In genomic region chr6:122498661-122499060, GRCm38 (mm10) we compare ENCODE assay signal across 8 mouse cellular contexts. TPM values are rescaled to one million over a fixed set of nuclear protein-coding genes. Genes with fewer than 3 reads are reported as not detected.
DNase-seq lines count a peak whose midpoint lies in the region; ATAC-seq and TF ChIP-seq lines count a peak whose summit lies in the region.
"Had no signal": no experiment of that assay in that cellular context is flagged by ENCODE, and none has a peak within 500 bp of the region (broad histone marks: within the 10 kb centered on the region; RNA-seq: fewer than 3 reads in every experiment).

Gene Rimklb, minus strand, starts transcription at chr6:122498761.

- WGBS in stomach, embryonic 14.5 days = 74% methylated on average over 5 of the region's 5 CpGs
- 76% methylated on average over 5 of the region's 5 CpGs for WGBS in stomach, postnatal 0 days
- WGBS in forebrain, postnatal 0 days = 73% methylated on average over 5 of the region's 5 CpGs
- 84% methylated on average over 5 of the region's 5 CpGs for WGBS in limb, embryonic 10.5 days
- 79% methylated on average over 5 of the region's 5 CpGs for WGBS in lung, adult 2 months

- 0 out of 2 replicates have a peak, but pooled peaks cover 10% of the 10 kb centered on the region for H3K4me1 ChIP-seq in stomach, embryonic 14.5 days (ENCODE audit: control insufficient read depth, insufficient read depth, low read length)
- no peaks in the 10 kb centered on the region for H3K4me1 ChIP-seq in stomach, postnatal 0 days (replicated peaks; ENCODE audit: control insufficient read depth, insufficient read depth)
- 0 out of 2 replicates have a peak, but pooled peaks cover 8% of the 10 kb centered on the region for H3K4me1 ChIP-seq in forebrain, postnatal 0 days (ENCODE audit: insufficient read depth)
- peaks cover 27% of the 10 kb centered on the region for H3K4me1 ChIP-seq in limb, embryonic 10.5 days
- H3K4me1 ChIP-seq in lung, adult 2 months (ENCODE audit: control insufficient read depth, insufficient read depth, low read length) = no peaks in the 10 kb centered on the region; the same call in 1 of the 2 replicates

- H3K4me3 ChIP-seq in stomach, embryonic 14.5 days (ENCODE audit: low read depth, low read length) = no peak within 1 kb of the TSS
- H3K4me3 ChIP-seq in stomach, postnatal 0 days (ENCODE audit: low read depth, low read length) = no peak within 1 kb of the TSS
- H3K4me3 ChIP-seq in forebrain, postnatal 0 days (ENCODE audit: low read depth, low read length) = no peak within 1 kb of the TSS
- no peak within 1 kb of the TSS for H3K4me3 ChIP-seq in limb, embryonic 10.5 days
- H3K4me3 ChIP-seq in lung, adult 2 months (replicated peaks; ENCODE audit: extremely low read depth, low read depth, low read length) = no peak within 1 kb of the TSS

- H3K9me3 ChIP-seq in stomach, embryonic 14.5 days (ENCODE audit: control insufficient read depth, low read depth, low read length) = no peaks in the 10 kb centered on the region
- H3K9me3 ChIP-seq in stomach, postnatal 0 days (ENCODE audit: control insufficient read depth, low read length) = no peaks in the 10 kb centered on the region
- H3K9me3 ChIP-seq in forebrain, postnatal 0 days (ENCODE audit: low read length) = no peaks in the 10 kb centered on the region
- no peaks in the 10 kb centered on the region for H3K9me3 ChIP-seq in limb, embryonic 10.5 days (replicated peaks)

- H3K4me2 ChIP-seq in stomach, embryonic 14.5 days (replicated peaks; ENCODE audit: low read depth, low read length) = no peak within 1 kb of the TSS
- no peak within 1 kb of the TSS for H3K4me2 ChIP-seq in stomach, postnatal 0 days (replicated peaks; ENCODE audit: low read depth)
- H3K4me2 ChIP-seq in forebrain, postnatal 0 days (ENCODE audit: low read depth) = no peak within 1 kb of the TSS

- no peaks in the 10 kb centered on the region for H3K36me3 ChIP-seq in stomach, embryonic 14.5 days (ENCODE audit: control insufficient read depth, insufficient read depth, low read length)
- no peaks in the 10 kb centered on the region for H3K36me3 ChIP-seq in stomach, postnatal 0 days (ENCODE audit: control insufficient read depth, insufficient read depth, low read length)
- no peaks in the 10 kb centered on the region for H3K36me3 ChIP-seq in forebrain, postnatal 0 days (ENCODE audit: insufficient read depth)
- no peaks in the 10 kb centered on the region for H3K36me3 ChIP-seq in limb, embryonic 10.5 days

- DNase-seq in stomach, postnatal 0 days (ENCODE audit: low spot score) = no peak
- DNase-seq in forebrain, postnatal 0 days = no peak
- no peak for DNase-seq in limb, embryonic 10.5 days (ENCODE audit: low spot score)
- DNase-seq in gastrocnemius, adult 18-20 months (ENCODE audit: low spot score) = no peak
- no peak for DNase-seq in lung, adult 2 months
- DNase-seq in cerebellum, postnatal 14 days = no peak

- no peak within 1 kb of the TSS for H3K9ac ChIP-seq in stomach, embryonic 14.5 days (replicated peaks; ENCODE audit: low read depth, low read length)
- H3K9ac ChIP-seq in stomach, postnatal 0 days (ENCODE audit: low read length) = no peak within 1 kb of the TSS
- no peak within 1 kb of the TSS for H3K9ac ChIP-seq in forebrain, postnatal 0 days

- no peaks in the 10 kb centered on the region for H3K27me3 ChIP-seq in stomach, embryonic 14.5 days (ENCODE audit: control insufficient read depth, insufficient read depth, low read length)
- no peaks in the 10 kb centered on the region for H3K27me3 ChIP-seq in stomach, postnatal 0 days (ENCODE audit: control insufficient read depth, insufficient read depth, low read length)
- no peaks in the 10 kb centered on the region for H3K27me3 ChIP-seq in forebrain, postnatal 0 days (ENCODE audit: insufficient read depth, low read length)
- H3K27me3 ChIP-seq in limb, embryonic 10.5 days (ENCODE audit: low read depth, poor library complexity, severe bottlenecking) = no peaks in the 10 kb centered on the region

- no peak for TF ChIP-seq POLR2A in lung, adult 2 months (IDR thresholded peaks at IDR 0.05; ENCODE audit: borderline replicate concordance, extremely low read depth, low read depth, low read length)

- no peak for TF ChIP-seq CTCF in stomach, postnatal 0 days (IDR thresholded peaks at IDR 0.05; ENCODE audit: low read depth)
- no peak for TF ChIP-seq CTCF in forebrain, postnatal 0 days (IDR thresholded peaks at IDR 0.05; ENCODE audit: low read depth)
- no peak for TF ChIP-seq CTCF in lung, adult 2 months (IDR thresholded peaks at IDR 0.05; ENCODE audit: insufficient read depth, low read length)

- no peak within 1 kb of the TSS for H3K27ac ChIP-seq in stomach, embryonic 14.5 days (ENCODE audit: low read length)
- H3K27ac ChIP-seq in stomach, postnatal 0 days (replicated peaks) = no peak within 1 kb of the TSS
- H3K27ac ChIP-seq in forebrain, postnatal 0 days (ENCODE audit: low read depth, low read length) = no peak within 1 kb of the TSS
- H3K27ac ChIP-seq in limb, embryonic 10.5 days = no peak within 1 kb of the TSS

- no peak for TF ChIP-seq EP300 in stomach, postnatal 0 days (optimal IDR thresholded peaks at IDR 0.05)

- no peak for ATAC-seq in stomach, embryonic 14.5 days (ENCODE audit: insufficient number of reproducible peaks, insufficient read depth, low FRiP score, low read depth)
- ATAC-seq in stomach, postnatal 0 days (ENCODE audit: low FRiP score, low TSS enrichment) = no peak
- ATAC-seq in forebrain, postnatal 0 days = no peak
- ATAC-seq: Patski had no signal

RNA-seq across cellular contexts. Expression of gene Rimklb, which starts in this region (rescaled TPM):
- polyA plus RNA-seq in stomach, embryonic 14.5 days (2014; fragmentation: Nextera tagmentation; extraction: Ambion mirVana) = 22.9 and 24.1 TPM in 2 replicates
- polyA plus RNA-seq in stomach, postnatal 0 days (2015; fragmentation: Nextera tagmentation; extraction: Ambion mirVana) = 1.7 and 2.4 TPM in 2 replicates
- 159 and 160 TPM in 2 replicates for total RNA-seq in forebrain, postnatal 0 days (2014; rRNA removed)
- 86.6 and 104 TPM in 2 replicates for polyA plus RNA-seq in forebrain, postnatal 0 days (2015; fragmentation: Nextera tagmentation; extraction: Ambion mirVana)
- 39.4 and 49.3 TPM in 2 replicates for polyA plus RNA-seq in limb, embryonic 10.5 days (2016; fragmentation: Nextera tagmentation; extraction: Ambion mirVana)
- total RNA-seq in gastrocnemius, adult 18-20 months (2021) = under 1 TPM; 0.21 to 0.38 TPM
- 0.33 and 0.42 TPM in 2 replicates for polyA plus RNA-seq in lung, adult 2 months (2012; rRNA removed)
- polyA plus RNA-seq: Patski had no signal

Comparison
In these comparisons a context has a peak if more than half of its experiments do, and no peak if none do; other contexts are left out.
1. RNA of gene Rimklb (total RNA-seq): 159 to 160 TPM in forebrain, postnatal 0 days; 0.21 to 0.38 TPM in gastrocnemius, adult 18-20 months; every median in the first group is over 100 times any median in the second.